9 mouse cellular contexts compared by ENCODE assay signal in genomic region chr12:16805511-16805910, GRCm38 (mm10). TPM values are rescaled to one million over a fixed set of nuclear protein-coding genes. Genes with fewer than 3 reads are reported as not detected.
DNase-seq lines count a peak whose midpoint lies in the region; ATAC-seq and TF ChIP-seq lines count a peak whose summit lies in the region.
"Had no signal": no experiment of that assay in that cellular context is flagged by ENCODE, and none has a peak within 500 bp of the region (broad histone marks: within the 10 kb centered on the region; RNA-seq: fewer than 3 reads in every experiment).

No protein-coding gene starts in this region.

- no peak for TF ChIP-seq POLR2A in lung, adult 2 months (IDR thresholded peaks at IDR 0.05; ENCODE audit: borderline replicate concordance, extremely low read depth, low read depth, low read length)
- TF ChIP-seq POLR2A in thymus, adult 2 months (IDR thresholded peaks at IDR 0.05; ENCODE audit: control insufficient read depth, extremely low read depth, insufficient read depth, low read length, poor library complexity) = no peak

- peak; percentile 72; the same call in 1 of the 2 replicates for ATAC-seq in G1E (ENCODE audit: extremely low read depth, insufficient number of reproducible peaks, low FRiP score, poor library complexity, severe bottlenecking)
- ATAC-seq in forebrain, embryonic 11.5 days (replicated peaks; ENCODE audit: low FRiP score) = 0 out of 2 replicates have a peak, but pooled peaks have one; percentile 47
- ATAC-seq in neutrophil, adult 5-6 weeks (ENCODE audit: extremely low read depth, insufficient number of reproducible peaks, low FRiP score, poor library complexity, severe bottlenecking) = peak; percentile 87

- peaks cover 1% of the 10 kb centered on the region; the same call in 1 of the 2 replicates for H3K4me1 ChIP-seq in G1E (ENCODE audit: insufficient read depth, low read depth, low read length)
- peaks cover 20% of the 10 kb centered on the region; the same call in 1 of the 2 replicates for H3K4me1 ChIP-seq in forebrain, embryonic 11.5 days (replicated peaks; ENCODE audit: control insufficient read depth, insufficient read depth, low read length)
- no peaks in the 10 kb centered on the region for H3K4me1 ChIP-seq in lung, adult 2 months (ENCODE audit: control insufficient read depth, insufficient read depth, low read length)
- peaks cover 2% of the 10 kb centered on the region; the same call in 1 of the 2 replicates for H3K4me1 ChIP-seq in thymus, adult 2 months (replicated peaks; ENCODE audit: control insufficient read depth, insufficient read depth, low read length)

- 5% methylated on average over 5 of the region's 5 CpGs for WGBS in forebrain, embryonic 11.5 days
- WGBS in lung, adult 2 months = 6% methylated on average over 5 of the region's 5 CpGs
- WGBS in thymus, adult 2 months = 3% methylated on average over 5 of the region's 5 CpGs

- H3K4me3 ChIP-seq in G1E (ENCODE audit: low read depth, low read length) = no peak overlapping the region
- no peak overlapping the region for H3K4me3 ChIP-seq in forebrain, embryonic 11.5 days (ENCODE audit: low read depth, low read length)
- H3K4me3 ChIP-seq in lung, adult 2 months (replicated peaks; ENCODE audit: extremely low read depth, low read depth, low read length) = no peak overlapping the region
- no peak overlapping the region for H3K4me3 ChIP-seq in thymus, adult 2 months (ENCODE audit: control insufficient read depth, insufficient read depth, low read length)
- H3K4me3 ChIP-seq: heart, embryonic 15.5 days had no signal

- intact Hi-C loops in heart, postnatal 25 days (cut with DNase I) = loop anchor here (1.0 to 5.0 kb wide), 3 partner anchors 88 to 452 kb away; no protein-coding TSS in a partner anchor

- peak; percentile 8 for DNase-seq in G1E (ENCODE audit: low spot score)
- peak; percentile 16 for DNase-seq in c-Kit-negative CD71-positive TER-119-positive erythroid progenitor cells, embryonic 14.5 days (ENCODE audit: low read depth, low spot score)
- peak; percentile 83 for DNase-seq in forebrain, embryonic 11.5 days (ENCODE audit: low spot score)
- peak; percentile 16 for DNase-seq in heart, postnatal 25 days (ENCODE audit: low spot score)
- peak; percentile 89 for DNase-seq in layer of hippocampus, adult 11-12 months (ENCODE audit: low spot score)
- peak; percentile 65 for DNase-seq in lung, adult 2 months
- DNase-seq in thymus, adult 2 months = peak; percentile 77

- peak; percentile 58 for TF ChIP-seq CTCF in G1E (IDR thresholded peaks at IDR 0.05; ENCODE audit: low read depth, low read length)
- TF ChIP-seq CTCF in lung, adult 2 months (IDR thresholded peaks at IDR 0.05; ENCODE audit: insufficient read depth, low read length) = peak; percentile 67
- TF ChIP-seq CTCF in thymus, adult 2 months (IDR thresholded peaks at IDR 0.05; ENCODE audit: borderline replicate concordance, control insufficient read depth, extremely low read depth, insufficient read depth, low read length, poor library complexity) = no peak

- H3K27ac ChIP-seq in forebrain, embryonic 11.5 days (ENCODE audit: low read depth, low read length) = no peak overlapping the region
- H3K27ac ChIP-seq in thymus, adult 2 months (ENCODE audit: control insufficient read depth, insufficient read depth, low read length) = no peak overlapping the region
- H3K27ac ChIP-seq: heart, embryonic 15.5 days had no signal

- H3K36me3 ChIP-seq in G1E (replicated peaks) = no peaks in the 10 kb centered on the region
- no peaks in the 10 kb centered on the region for H3K36me3 ChIP-seq in forebrain, embryonic 11.5 days (ENCODE audit: control insufficient read depth, insufficient read depth, low read length)
- H3K36me3 ChIP-seq in thymus, adult 2 months (ENCODE audit: control insufficient read depth, insufficient read depth, low read length) = no peaks in the 10 kb centered on the region
- H3K36me3 ChIP-seq: heart, embryonic 15.5 days had no signal

- no peak overlapping the region for H3K4me2 ChIP-seq in forebrain, embryonic 11.5 days (ENCODE audit: low read depth, low read length, severe bottlenecking)
- H3K4me2 ChIP-seq: heart, embryonic 15.5 days had no signal

- H3K9me3 ChIP-seq in G1E (replicated peaks) = no peaks in the 10 kb centered on the region
- no peaks in the 10 kb centered on the region; the same call in 1 of the 2 replicates for H3K9me3 ChIP-seq in forebrain, embryonic 11.5 days (ENCODE audit: control insufficient read depth, low read length)
- H3K9me3 ChIP-seq: heart, embryonic 15.5 days had no signal

- H3K27me3 ChIP-seq in G1E (ENCODE audit: insufficient read depth, low read length) = peaks cover 17% of the 10 kb centered on the region
- peaks cover 28% of the 10 kb centered on the region for H3K27me3 ChIP-seq in forebrain, embryonic 11.5 days (ENCODE audit: control insufficient read depth, insufficient read depth, low read length)
- H3K27me3 ChIP-seq in thymus, adult 2 months (ENCODE audit: control insufficient read depth, insufficient read depth, low read length) = 0 out of 2 replicates have a peak, but pooled peaks cover 5% of the 10 kb centered on the region

- no peak overlapping the region for H3K9ac ChIP-seq in forebrain, embryonic 11.5 days (ENCODE audit: low read length)
- H3K9ac ChIP-seq: heart, embryonic 15.5 days had no signal

RNA-seq across cellular contexts. Expression of gene Greb1, which starts 4.8 kb away (rescaled TPM):
- total RNA-seq in G1E (2014; fragmentation: Nextera tagmentation) = not detected in 2 replicates
- total RNA-seq in G1E (2017) = 0.17 and 0.87 TPM in 2 replicates
- polyA plus RNA-seq in G1E (2012) = not detected in 2 replicates
- polyA plus RNA-seq in forebrain, embryonic 11.5 days (2014; fragmentation: Nextera tagmentation; extraction: Ambion mirVana) = 7.1 and 7.7 TPM in 2 replicates
- under 1 TPM; 0.31 TPM for total RNA-seq in heart, postnatal 25 days (2021)
- polyA plus RNA-seq in lung, adult 2 months (2012; rRNA removed) = 0.64 and 1.2 TPM in 2 replicates
- not detected in 2 replicates for total RNA-seq in neutrophil, adult 5-6 weeks (2017)
- polyA plus RNA-seq in thymus, adult 2 months (2012; rRNA removed) = 1.2 and 10.6 TPM in 2 replicates

RNA-seq across cellular contexts. Expression of gene E2f6, which starts 5.3 kb away (rescaled TPM):
- total RNA-seq in G1E (2014; fragmentation: Nextera tagmentation) = 27.8 and 34.4 TPM in 2 replicates
- total RNA-seq in G1E (2017) = 31.1 and 37.1 TPM in 2 replicates
- polyA plus RNA-seq in G1E (2012) = 8.0 and 8.6 TPM in 2 replicates
- polyA plus RNA-seq in forebrain, embryonic 11.5 days (2014; fragmentation: Nextera tagmentation; extraction: Ambion mirVana) = 77.4 and 89.1 TPM in 2 replicates
- total RNA-seq in heart, postnatal 25 days (2021) = 10 to 100 TPM; 67.2 to 69.3 TPM
- polyA plus RNA-seq in lung, adult 2 months (2012; rRNA removed) = 13.6 and 15.1 TPM in 2 replicates
- total RNA-seq in neutrophil, adult 5-6 weeks (2017) = 5.8 and 7.3 TPM in 2 replicates
- polyA plus RNA-seq in thymus, adult 2 months (2012; rRNA removed) = 18.8 and 19.9 TPM in 2 replicates

Comparison
In these comparisons a context has a peak if more than half of its experiments do, and no peak if none do; other contexts are left out.
1. DNase-seq: peak in every context shown above with its lines; median percentile 89 in layer of hippocampus, adult 11-12 months; 83 in forebrain, embryonic 11.5 days; 77 in thymus, adult 2 months; 65 in lung, adult 2 months; 16 in c-Kit-negative CD71-positive TER-119-positive erythroid progenitor cells, embryonic 14.5 days; 16 in heart, postnatal 25 days; 8 in G1E.